Mouse (Mus musculus) spleen, postnatal 36 days (tissue): Measurements from ENCODE around the gene Ttc25.
"Not testable (repeated sequence)": the region's sequence is repeated elsewhere in the genome, so short reads cannot be mapped to it uniquely, and the experiment has no call there.

Experiments
- DNase-seq, 2 experiments: peaks; one replicate each; pipeline ENCODE4 v3.0.0; 2022; ENCODE audit warnings: low spot score in 2 of 2, mixed read lengths in 1 of 2

Ttc25 gene

GRCm38 (mm10) chr11:100570430-100571201 is 25.2 kb downstream of the Ttc25 start:
- peak; percentile 67 to 72 for DNase-seq

GRCm38 (mm10) chr11:100571202-100571567 is 25.8 kb downstream of the Ttc25 start:
- peak in 1 of 2 experiments; percentile 50 for DNase-seq

GRCm38 (mm10) chr11:100574188-100574587 is 28.8 kb downstream of the Ttc25 start:
- peak in 1 of 2 experiments; percentile 48 for DNase-seq

- peak; percentile 89 to 90 for DNase-seq
Observed at GRCm38 (mm10) chr11:100574708-100575483, 29.5 kb downstream of the Ttc25 start, which contains the start of gene Cnp. TSS of gene Cnp (plus strand) at chr11:100574904.

GRCm38 (mm10) chr11:100575484-100575855 is 30.1 kb downstream of the Ttc25 start:
- no peak for DNase-seq

- DNase-seq = no peak
Observed at GRCm38 (mm10) chr11:100576256-100576655, 30.8 kb downstream of the Ttc25 start.

GRCm38 (mm10) chr11:100577852-100578599 is 32.6 kb downstream of the Ttc25 start:
- DNase-seq = peak; percentile 82 to 83

GRCm38 (mm10) chr11:100579116-100579799 is 33.9 kb downstream of the Ttc25 start:
- DNase-seq = no peak

- peak; percentile 73 to 79 for DNase-seq
Observed at GRCm38 (mm10) chr11:100580275-100580674, 34.9 kb downstream of the Ttc25 start.

GRCm38 (mm10) chr11:100581756-100582155 is 36.3 kb downstream of the Ttc25 start:
- DNase-seq = no peak

- not testable (repeated sequence) for DNase-seq
Observed at GRCm38 (mm10) chr11:100582413-100582812, 37.0 kb downstream of the Ttc25 start.

- DNase-seq = no peak
Observed at GRCm38 (mm10) chr11:100582836-100583235, 37.4 kb downstream of the Ttc25 start.

- DNase-seq = peak; percentile 68
Observed at GRCm38 (mm10) chr11:100584561-100584961, 39.2 kb downstream of the Ttc25 start.

GRCm38 (mm10) chr11:100585148-100585547 is 39.7 kb downstream of the Ttc25 start:
- DNase-seq = no peak

GRCm38 (mm10) chr11:100588462-100588861 is 43.1 kb downstream of the Ttc25 start:
- no peak for DNase-seq

GRCm38 (mm10) chr11:100592346-100593046 is 47.1 kb downstream of the Ttc25 start:
- no peak for DNase-seq

GRCm38 (mm10) chr11:100594608-100595007 is 49.2 kb downstream of the Ttc25 start:
- no peak for DNase-seq

- no peak for DNase-seq
Observed at GRCm38 (mm10) chr11:100595533-100595932, 50.1 kb downstream of the Ttc25 start.

GRCm38 (mm10) chr11:100598074-100598473 is 52.7 kb downstream of the Ttc25 start:
- DNase-seq = peak; percentile 79 to 81

- DNase-seq = no peak
Observed at GRCm38 (mm10) chr11:100601372-100601771, 56.0 kb downstream of the Ttc25 start.

GRCm38 (mm10) chr11:100603155-100603554 is 57.7 kb downstream of the Ttc25 start:
- no peak for DNase-seq
